Mouse (Mus musculus) G1E (cell line): Measurements from ENCODE around the gene Lfng. TPM values are rescaled to one million over a fixed set of nuclear protein-coding genes. Genes with fewer than 3 reads are reported as not detected.

ENCODE experiments used
- ATAC-seq: 2 replicates; pipeline ENCODE4 v1.8.0; 2016; ENCODE audit warnings: mild to moderate bottlenecking; ENCODE audit not compliant: insufficient number of reproducible peaks, poor library complexity, low FRiP score, severe bottlenecking; ENCODE audit errors: extremely low read depth
- DNase-seq: peaks from one replicate; pipeline ENCODE4 v3.0.0; 2012; ENCODE audit warnings: low spot score
- H3K27me3 ChIP-seq: 2 replicates; pipeline ENCODE4 v1.6.1; 2012; ENCODE audit warnings: mild to moderate bottlenecking, low read length, inconsistent platforms; ENCODE audit not compliant: insufficient read depth
- H3K36me3 ChIP-seq: replicated peaks from 2 replicates; pipeline ENCODE3; 2012; ENCODE audit warnings: mild to moderate bottlenecking, inconsistent platforms
- H3K4me1 ChIP-seq: 2 replicates; pipeline ENCODE4 v1.6.1; 2012; ENCODE audit warnings: low read depth, low read length, inconsistent platforms, mixed read lengths; ENCODE audit not compliant: insufficient read depth
- H3K4me3 ChIP-seq: 2 replicates; pipeline ENCODE4 v1.5.1; 2012; ENCODE audit warnings: low read depth, mild to moderate bottlenecking, inconsistent platforms, low read length, moderate library complexity, mixed read lengths
- H3K9me3 ChIP-seq: replicated peaks from 2 replicates; pipeline ENCODE4 v1.6.1; 2012; ENCODE audit warnings: inconsistent platforms
- CTCF ChIP-seq: IDR thresholded peaks from 2 replicates; pipeline ENCODE4 v1.5.1; 2012; ENCODE audit warnings: low read depth, low read length, inconsistent platforms, mixed read lengths
- GATA1 ChIP-seq: IDR thresholded peaks from 2 replicates; pipeline ENCODE4 v1.6.1; 2012; ENCODE audit warnings: borderline replicate concordance, low read length, inconsistent platforms, mixed read lengths
- GATA2 ChIP-seq: IDR thresholded peaks from 2 replicates; pipeline ENCODE4 v1.6.1; 2012; ENCODE audit warnings: low read depth, low read length, inconsistent platforms, borderline replicate concordance
- POLR2AphosphoS5 ChIP-seq: IDR thresholded peaks from 2 replicates; pipeline ENCODE4 v1.6.1; 2012; ENCODE audit warnings: low read depth, low read length, inconsistent platforms; ENCODE audit not compliant: insufficient replicate concordance
- TAL1 ChIP-seq: conservative IDR thresholded peaks from 2 replicates; pipeline ENCODE4 v1.6.1; 2012; ENCODE audit warnings: low read depth, low read length, inconsistent platforms, mixed read lengths
- polyA plus RNA-seq: library from polyadenylated mRNA; stranded (reverse); fragments of >175 nt; gene quantifications from 2 replicates; pipeline ENCODE4 v1.2.3, GENCODE M21; 2012
- total RNA-seq, 2 experiments: library from RNA; stranded (forward) in 1 of 2; stranded (reverse) in 1 of 2; fragments of 200-1000 nt in 1 of 2; fragments of >200 nt in 1 of 2; fragmentation: Nextera tagmentation in 1 of 2; gene quantifications; 2 replicates each; pipeline ENCODE4 v1.2.3; 2014 to 2017

Gene Lfng
- total and polyA plus RNA-seq, 3 experiments = 4.3 to 15.2 (median 12.0) TPM

GRCm38 (mm10) chr5:140619151-140619771, 12.1 kb downstream of the Lfng start:
- DNase-seq (peak; percentile 59), ATAC-seq (no peak)
- Histone ChIP-seq H3K4me3 (no peak overlapping the region), H3K9me3 (no peaks in the 10 kb centered on the region), H3K36me3 (peaks cover 39% of the 10 kb centered on the region), H3K4me1 (peaks cover 44% of the 10 kb centered on the region), H3K27me3 (peaks cover 11% of the 10 kb centered on the region; the same call in 1 of the 2 replicates)
- peak; percentile 82 for TF ChIP-seq CTCF
- TF ChIP-seq TAL1 = no peak
- no peak for TF ChIP-seq GATA2
- TF ChIP-seq POLR2AphosphoS5 = no peak

GRCm38 (mm10) chr5:140619895-140620736, 13.0 kb downstream of the Lfng start:
- H3K4me3 ChIP-seq = no peak overlapping the region
- H3K27me3 ChIP-seq = peaks cover 17% of the 10 kb centered on the region; the same call in 1 of the 2 replicates
- DNase-seq (no peak), ATAC-seq (no peak)
- H3K9me3 ChIP-seq = no peaks in the 10 kb centered on the region
- H3K4me1 ChIP-seq = peaks cover 36% of the 10 kb centered on the region
- TF ChIP-seq GATA2 (no peak), POLR2AphosphoS5 (no peak), CTCF (no peak), GATA1 (no peak), TAL1 (no peak)
- H3K36me3 ChIP-seq = peaks cover 43% of the 10 kb centered on the region

- no peak overlapping the region for H3K4me3 ChIP-seq
- H3K4me1 ChIP-seq = peaks cover 28% of the 10 kb centered on the region
- no peaks in the 10 kb centered on the region for H3K9me3 ChIP-seq
- H3K27me3 ChIP-seq = peaks cover 18% of the 10 kb centered on the region; the same call in 1 of the 2 replicates
- peaks cover 48% of the 10 kb centered on the region for H3K36me3 ChIP-seq
- no peak for TF ChIP-seq GATA2
- TF ChIP-seq TAL1 = no peak
- TF ChIP-seq POLR2AphosphoS5 = no peak
- TF ChIP-seq GATA1 = no peak
- TF ChIP-seq CTCF = no peak
- DNase-seq (no peak), ATAC-seq (no peak)
These were observed 14.0 kb downstream of the Lfng start for GRCm38 (mm10) chr5:140621092-140621491.

- H3K36me3 ChIP-seq = peaks cover 48% of the 10 kb centered on the region
- no peak overlapping the region for H3K4me3 ChIP-seq
- no peaks in the 10 kb centered on the region for H3K9me3 ChIP-seq
- ATAC-seq (no peak), DNase-seq (no peak)
- TF ChIP-seq GATA2 (no peak), GATA1 (no peak), CTCF (no peak), TAL1 (no peak), POLR2AphosphoS5 (no peak)
- peaks cover 18% of the 10 kb centered on the region; the same call in 1 of the 2 replicates for H3K27me3 ChIP-seq
- H3K4me1 ChIP-seq = peaks cover 23% of the 10 kb centered on the region
These were observed 14.4 kb downstream of the Lfng start for GRCm38 (mm10) chr5:140621517-140621916.

GRCm38 (mm10) chr5:140622978-140623670, 16.0 kb downstream of the Lfng start:
- Histone ChIP-seq H3K4me3 (no peak overlapping the region), H3K27me3 (peaks cover 18% of the 10 kb centered on the region; the same call in 1 of the 2 replicates), H3K4me1 (peaks cover 7% of the 10 kb centered on the region; the same call in 1 of the 2 replicates), H3K9me3 (no peaks in the 10 kb centered on the region), H3K36me3 (peaks cover 59% of the 10 kb centered on the region)
- TF ChIP-seq TAL1 = no peak
- no peak for TF ChIP-seq CTCF
- no peak for TF ChIP-seq GATA2
- TF ChIP-seq POLR2AphosphoS5 = no peak
- no peak for TF ChIP-seq GATA1
- ATAC-seq (no peak), DNase-seq (no peak)
